Mouse (Mus musculus) megakaryocyte, adult 5-6 weeks (primary cell): ENCODE data around the gene Arntl. TPM values are rescaled to one million over a fixed set of nuclear protein-coding genes. Genes with fewer than 3 reads are reported as not detected.
A peak's percentile ranks its signal among the peaks of the same experiment; 100 is the strongest.

Experiments used
- ATAC-seq: 2 replicates; pipeline ENCODE4 v1.8.0; 2016; ENCODE audit warnings: mild to moderate bottlenecking, inconsistent platforms; ENCODE audit not compliant: poor library complexity, severe bottlenecking
- total RNA-seq, 2 experiments: library from RNA; stranded (forward) in 1 of 2; stranded (reverse) in 1 of 2; fragments of 153-499, 151-499 nt in 1 of 2; fragments of 221-1000, 200-1000 nt in 1 of 2; gene quantifications; 2 replicates each; pipeline versions ENCODE4 v1.2.3 to v1.2.4; 2015 to 2017

The Arntl gene
- total RNA-seq (2015) (7.3 and 8.9 TPM in 2 replicates), total RNA-seq (2017) (8.3 and 9.5 TPM in 2 replicates)

DNA sequence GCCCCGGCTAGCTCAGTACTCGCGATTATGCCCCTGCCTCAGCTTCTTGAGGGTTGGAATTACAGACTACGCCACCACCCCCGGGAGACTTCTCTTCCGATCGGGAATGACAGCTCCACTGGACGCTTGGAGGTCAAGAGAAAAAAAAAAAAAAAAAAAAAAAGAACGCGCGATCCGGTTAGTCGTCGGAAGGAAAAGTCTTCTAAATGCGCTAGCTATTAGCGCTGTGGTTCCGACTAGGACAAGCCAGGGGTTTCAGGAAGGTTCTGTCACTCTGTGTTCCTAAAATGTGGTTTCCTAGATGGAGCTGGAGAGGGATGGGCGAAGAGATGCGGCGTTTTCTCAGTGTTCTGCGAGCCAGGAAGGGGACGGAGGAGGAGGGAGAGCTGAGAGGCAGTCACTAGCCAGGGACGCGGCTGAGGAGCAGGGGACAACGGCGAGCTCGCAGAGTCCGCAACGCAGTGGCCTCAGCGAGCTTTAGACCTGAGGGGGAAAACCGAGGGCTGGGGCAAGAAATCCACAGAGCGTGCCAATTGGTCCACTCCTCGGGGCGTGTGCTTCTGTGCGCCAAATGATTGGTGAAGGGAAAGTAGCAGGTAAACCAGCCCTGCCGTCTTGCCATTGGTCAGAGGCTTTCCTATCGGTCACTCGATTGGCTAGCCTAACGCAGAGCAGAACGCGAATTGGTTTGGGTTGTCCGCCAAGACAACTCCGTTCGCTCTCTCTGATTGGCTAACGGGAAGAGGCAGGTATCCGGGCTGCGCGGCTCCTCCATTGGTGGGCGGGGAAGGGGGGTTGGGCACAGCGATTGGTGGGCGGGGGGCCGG, at the start of gene Arntl:
Gene Arntl (plus strand): TSS at position 822 of the 827 bp plus-strand sequence.
- peak; percentile 92 for ATAC-seq

DNA sequence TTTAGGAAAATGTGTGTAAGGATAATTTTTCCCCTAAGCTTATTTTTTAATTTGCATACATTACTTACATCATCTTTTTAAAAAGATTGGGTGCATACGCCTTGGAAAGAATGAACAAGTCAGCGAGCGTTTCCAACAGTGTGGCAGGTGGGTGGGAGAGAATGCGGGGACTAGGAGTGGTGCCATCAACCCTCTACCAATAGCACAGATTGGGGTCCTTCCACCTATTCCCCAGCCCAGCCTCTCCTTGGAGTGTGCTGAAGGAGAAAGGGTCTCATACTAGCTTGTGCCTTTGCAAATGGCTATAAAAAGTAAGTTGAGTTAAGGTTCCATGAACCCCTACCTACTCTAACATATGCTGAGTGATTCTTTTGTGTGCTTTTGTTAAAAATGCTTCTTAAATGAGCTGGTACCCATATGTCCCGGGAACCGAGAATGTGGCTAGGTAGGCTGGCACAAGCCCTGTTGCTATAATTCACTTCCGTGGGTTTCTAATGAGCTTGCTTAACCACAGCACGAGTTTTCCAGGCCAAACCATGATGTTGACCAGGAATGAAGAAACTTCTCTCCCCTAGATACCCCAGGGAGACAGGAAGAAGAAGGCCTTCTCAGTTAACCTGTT, 46.1 kb upstream of the Arntl start:
- ATAC-seq: no peak

DNA sequence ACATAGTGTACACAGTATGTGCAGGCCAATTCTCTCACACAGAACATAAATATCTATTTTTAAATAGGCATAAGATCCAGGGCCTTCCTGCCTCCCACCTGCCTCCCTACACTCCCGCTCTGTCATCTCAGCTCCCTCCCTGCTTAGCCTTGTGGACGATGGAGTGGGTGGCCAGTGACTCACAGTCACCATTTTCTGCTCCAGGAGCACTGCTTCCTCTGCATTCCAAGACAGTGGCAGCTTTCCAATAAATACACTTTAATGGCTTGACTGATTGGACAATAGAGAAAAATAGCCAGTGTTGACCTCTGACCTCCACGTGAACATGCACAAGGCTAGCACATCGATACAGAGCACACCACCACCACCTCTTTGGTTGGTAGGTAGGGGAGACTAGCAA, 42.5 kb upstream of the Arntl start:
- no peak for ATAC-seq

DNA sequence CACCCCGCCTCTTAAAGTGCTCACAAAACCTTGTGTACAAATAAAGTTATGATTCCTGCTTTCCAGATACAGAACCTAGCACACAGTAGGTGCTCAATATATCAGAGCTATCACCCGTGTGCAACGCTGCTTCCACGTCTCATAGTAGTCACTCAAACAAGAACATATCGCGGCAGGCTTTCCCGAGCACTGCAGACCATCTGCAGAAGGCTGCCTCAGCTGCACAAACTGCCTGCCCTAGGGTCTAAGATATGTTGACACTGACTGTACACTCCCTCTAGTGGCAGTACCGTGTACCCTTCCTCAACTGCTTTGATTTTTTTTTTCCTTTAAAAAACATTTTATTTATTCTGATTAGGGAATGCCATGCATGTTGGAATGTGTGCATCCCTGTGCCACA, 40.2 kb upstream of the Arntl start:
- ATAC-seq: peak; percentile 56; the same call in 1 of the 2 replicates

DNA sequence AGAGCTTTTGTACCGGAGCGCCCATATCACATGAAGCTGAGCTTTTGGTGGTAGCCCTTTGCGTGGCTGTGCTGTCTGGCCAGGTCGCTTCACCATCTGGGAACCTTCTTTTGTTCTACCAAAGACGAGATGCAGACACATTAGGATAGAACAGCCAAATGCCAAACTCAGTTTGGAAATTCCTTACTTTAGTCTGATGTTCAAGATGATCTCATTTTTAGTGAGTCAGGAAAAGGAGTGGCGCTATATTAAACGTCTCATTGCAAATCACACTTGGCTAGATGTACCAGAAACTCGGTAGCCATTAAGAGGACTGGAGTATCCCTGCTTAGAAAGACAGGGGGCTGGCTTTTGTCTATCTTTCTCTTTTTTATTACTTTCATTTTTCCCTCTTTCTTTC, 38.7 kb upstream of the Arntl start:
- no peak for ATAC-seq

DNA sequence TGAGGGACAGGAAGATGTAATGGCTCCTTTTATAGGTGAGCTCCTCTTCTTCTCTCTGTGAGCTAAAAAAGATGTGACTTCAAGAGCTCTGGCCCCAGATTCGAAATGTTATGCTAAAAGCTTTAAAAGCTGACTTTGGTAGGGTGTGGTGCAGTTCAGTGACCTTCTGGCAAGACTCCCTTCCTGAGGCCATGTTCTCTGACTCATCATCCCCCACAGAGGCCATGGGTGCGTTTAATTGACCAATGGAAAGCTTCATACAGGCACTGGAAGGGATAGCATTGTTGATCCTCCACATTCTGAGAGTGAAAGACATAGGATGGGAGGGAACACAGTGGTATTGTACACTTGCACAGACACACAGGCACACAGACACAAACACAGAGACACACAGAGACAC, 34.8 kb upstream of the Arntl start:
- no peak for ATAC-seq

DNA sequence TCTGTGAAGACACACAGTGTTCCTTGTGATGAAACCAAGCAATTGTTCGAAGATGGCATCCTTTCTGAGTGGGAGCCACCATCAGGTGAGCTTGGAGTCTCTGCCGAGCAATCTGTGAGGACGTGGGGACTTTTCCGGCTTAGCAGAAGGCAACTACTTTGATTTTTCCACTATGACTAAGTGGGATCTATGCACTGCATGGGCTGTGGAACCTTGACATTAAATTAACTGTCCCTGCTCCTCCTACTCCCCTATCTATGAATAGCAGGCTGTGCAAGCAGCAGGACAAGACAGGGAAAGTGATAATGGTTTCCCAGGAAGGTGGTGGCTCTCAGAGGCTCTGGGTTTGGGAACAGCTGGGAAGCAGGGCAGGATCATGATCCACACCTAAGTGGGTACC, 31.8 kb upstream of the Arntl start:
- no peak for ATAC-seq

DNA sequence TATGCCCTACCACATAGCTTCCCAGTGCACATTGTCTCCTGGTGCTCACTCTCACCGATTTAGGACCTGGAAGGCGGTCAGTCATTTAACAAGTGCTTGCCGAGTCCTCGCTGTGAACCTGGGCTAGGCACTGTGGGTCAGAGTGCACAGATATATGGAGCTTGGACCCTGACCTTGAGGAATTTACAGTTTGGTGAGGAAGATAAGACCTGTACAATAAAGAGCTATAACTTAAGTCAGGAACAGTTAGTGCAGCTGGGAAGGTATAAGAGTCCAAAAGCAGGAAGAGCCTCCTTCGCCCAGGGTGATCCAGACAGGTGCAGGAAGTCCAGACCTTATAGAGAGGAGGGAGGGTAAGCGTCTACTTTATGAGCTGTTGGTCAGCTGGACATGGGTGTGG, 29.2 kb upstream of the Arntl start:
- no peak for ATAC-seq

DNA sequence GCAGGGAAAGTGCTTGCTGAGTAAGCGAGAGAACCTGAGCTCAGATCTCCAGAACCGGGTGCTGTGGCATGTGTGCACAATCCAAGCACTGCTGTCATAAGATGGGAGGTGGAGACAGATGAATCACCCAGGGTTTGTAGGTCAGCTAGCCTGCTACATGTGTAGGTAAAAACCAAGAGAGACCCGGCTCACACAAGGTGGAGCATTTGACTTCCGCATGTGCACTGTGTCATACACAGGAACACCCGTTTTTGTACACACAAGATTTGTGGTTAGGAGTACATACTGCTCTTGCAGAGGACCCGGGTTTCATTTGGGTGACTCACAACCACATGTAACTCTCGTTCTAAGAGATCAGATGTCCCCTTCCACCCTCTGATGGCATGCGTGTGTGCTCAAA, 23.5 kb upstream of the Arntl start:
- no peak for ATAC-seq

DNA sequence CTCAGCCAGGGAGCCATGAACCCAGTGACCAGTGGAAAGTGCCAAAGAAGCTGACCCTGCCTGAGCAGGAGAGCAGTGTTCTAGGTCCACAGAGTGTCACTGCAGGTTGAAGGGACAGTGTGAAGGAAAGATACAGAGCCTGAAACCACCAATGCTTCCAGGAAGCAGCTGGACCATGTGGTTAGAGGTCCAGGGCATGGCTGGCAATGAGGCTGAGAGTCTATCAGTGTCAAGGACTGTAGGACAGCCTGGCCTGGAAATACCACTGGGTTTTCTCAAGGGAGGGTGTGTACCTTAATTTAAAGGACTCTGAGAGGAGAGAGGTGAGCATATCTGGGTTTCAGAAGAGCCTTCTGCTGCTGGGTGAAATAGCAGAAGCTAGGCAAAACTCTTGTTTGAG, 22.2 kb upstream of the Arntl start:
- ATAC-seq: no peak

DNA sequence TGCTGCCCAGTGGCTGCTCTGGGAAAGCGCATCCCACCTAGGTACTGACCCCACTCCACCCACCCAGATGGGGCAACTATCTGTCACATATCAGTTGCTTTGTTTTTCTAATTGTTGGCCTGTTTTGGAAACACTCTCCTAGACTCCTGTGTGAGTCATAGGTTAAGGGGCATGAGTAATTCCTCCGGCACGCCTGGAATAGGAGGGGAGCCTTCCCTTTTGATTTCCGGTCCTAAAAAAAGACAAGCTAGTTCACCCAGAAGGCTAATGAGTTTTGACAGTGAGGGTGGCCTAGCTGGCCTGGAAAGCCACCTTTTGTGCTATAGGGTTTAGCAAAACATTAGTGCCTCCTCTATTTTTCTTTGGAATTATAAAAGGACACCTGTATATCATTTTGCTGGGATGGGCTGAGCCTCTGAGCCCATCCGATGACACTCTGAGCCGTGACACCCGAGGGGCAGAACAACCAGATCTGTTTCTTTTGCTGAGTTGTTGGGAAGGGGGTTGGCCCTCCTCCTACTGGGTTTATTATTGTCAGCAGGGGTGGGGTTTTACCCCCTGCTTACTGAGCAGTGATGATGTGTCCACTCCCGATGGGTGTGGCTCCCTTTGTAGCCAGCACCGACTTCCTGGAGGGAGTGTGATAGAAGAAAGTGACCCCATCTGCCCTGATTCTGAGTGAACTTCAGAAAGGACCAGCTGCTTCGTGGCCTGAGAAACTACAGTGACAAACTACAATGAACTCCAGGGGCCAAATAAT, 21.0 kb upstream of the Arntl start:
- no peak for ATAC-seq

DNA sequence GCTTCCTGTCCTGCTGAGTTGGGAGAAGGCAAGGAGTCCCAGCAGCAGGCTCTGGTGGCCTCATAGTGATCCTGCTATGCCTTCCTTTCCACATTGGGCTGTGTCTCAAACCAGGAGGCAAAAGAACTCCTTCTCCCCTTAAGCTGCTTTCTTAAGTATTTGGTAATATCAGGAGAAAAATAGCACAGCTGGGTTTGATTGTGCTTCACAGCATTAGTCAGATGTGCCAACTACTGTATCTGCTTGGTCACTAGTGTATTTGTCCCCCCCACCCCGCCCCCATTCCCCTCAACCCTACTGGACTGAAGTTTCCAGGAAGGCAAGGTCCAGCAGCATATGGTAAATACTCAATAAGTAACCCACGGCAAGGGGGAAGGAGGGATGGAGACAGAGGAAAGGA, 19.2 kb upstream of the Arntl start:
- no peak for ATAC-seq

DNA sequence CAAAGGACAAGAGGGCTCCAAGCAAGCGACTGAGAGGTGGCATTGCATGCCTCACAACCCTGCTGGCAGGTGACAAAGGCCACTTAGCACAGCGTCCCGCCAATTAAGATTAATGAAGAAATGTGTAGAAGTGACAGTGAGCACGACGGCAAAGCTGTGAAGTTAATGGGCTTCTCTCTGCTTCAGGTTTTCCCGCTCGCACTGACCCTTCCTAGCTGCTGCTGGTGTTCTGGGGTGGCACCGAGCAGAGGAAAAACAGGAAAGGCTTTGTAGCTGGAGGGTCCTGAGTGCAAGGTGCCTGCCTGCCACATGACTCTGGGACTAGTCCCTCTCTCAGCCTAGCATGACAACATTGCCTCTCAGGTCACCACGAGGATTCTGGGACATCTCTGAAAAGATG, 18.7 kb upstream of the Arntl start:
- no peak for ATAC-seq

DNA sequence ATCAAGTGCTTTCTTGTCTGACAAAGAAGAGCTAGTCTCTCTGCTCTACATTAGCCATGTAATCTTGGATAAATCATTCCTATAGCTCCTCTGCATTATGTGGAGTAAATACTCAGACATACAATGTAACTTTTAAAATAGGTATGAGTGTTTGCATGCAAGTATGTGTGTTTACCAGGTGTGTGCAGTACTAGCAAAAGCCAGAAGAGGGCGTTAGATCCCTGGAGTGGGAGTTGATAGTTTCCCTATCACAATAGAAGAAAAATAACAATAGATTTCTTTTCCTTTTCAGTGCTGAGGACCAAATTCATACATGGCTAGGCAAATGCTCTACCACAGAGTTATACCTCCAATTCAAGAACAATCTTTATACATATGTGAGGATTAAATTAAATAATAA, 15.5 kb upstream of the Arntl start:
- no peak for ATAC-seq

DNA sequence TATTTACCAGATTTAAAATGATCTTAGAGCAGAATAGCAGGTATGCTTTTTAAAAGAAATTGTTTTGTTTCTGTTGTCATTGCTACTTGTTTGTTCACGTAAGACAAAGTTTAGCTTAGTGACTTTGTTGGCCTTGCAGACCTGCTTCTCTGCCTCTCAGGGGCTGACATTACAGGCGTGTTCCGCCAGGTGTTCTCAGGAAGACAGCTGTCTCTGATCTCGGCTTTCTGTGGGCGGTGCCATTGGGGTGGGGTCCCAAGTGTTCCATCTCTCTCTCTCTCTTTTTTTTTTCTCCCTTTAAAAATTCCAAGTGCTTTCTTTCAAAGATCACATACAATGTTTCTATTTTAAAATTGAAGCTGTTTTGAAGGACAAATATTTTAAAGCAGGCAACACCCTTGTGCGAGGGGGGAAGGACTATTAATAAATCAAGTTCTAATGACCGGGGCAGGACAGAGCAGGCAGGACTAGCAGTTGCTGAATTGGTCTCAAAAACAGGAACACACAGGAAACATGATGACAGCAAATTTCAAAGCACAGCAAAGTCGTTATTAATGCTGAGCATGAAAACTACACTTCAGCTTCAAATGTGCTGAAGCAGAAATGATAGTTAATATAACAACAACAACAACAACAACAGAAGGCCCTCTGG, 14.4 kb upstream of the Arntl start:
- no peak for ATAC-seq

DNA sequence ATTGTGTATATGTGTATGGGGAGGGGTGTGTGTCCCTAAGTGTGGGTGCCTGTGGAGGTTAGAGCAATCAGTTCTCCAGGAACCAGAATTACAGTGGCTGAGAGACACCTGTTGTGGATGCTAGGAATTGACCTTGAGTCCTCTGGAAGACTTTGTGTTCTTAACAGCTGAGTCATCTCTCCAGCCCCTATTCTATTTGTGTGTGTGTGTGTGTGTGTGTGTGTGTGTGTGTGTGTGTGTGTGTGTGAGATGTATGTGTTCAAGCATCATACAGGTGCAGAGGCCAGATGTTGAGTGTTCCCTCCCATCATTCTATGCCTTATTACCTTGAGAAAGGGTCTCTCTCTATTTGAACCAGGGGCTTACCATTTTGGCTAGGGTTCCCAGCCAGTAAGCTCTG, 13.4 kb upstream of the Arntl start:
- no peak for ATAC-seq

DNA sequence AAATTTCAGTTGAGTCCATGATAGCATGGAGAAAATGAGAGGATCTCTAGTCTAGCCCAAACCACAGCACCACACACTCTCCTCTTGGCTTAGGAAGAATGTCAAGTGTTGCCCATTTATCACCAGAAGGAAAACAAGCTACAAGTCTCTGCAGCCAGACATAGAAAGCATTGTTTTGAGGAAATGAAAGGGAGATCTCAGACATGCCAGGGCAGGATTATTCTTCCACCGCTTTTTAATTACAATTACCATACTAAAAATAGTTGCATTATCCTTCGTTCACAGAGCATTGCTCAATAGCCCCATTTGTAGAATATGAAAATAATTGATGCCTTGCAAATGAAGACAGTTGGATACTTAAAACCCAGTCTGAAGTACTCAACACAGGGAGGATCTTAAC, 12.0 kb upstream of the Arntl start:
- ATAC-seq: no peak

DNA sequence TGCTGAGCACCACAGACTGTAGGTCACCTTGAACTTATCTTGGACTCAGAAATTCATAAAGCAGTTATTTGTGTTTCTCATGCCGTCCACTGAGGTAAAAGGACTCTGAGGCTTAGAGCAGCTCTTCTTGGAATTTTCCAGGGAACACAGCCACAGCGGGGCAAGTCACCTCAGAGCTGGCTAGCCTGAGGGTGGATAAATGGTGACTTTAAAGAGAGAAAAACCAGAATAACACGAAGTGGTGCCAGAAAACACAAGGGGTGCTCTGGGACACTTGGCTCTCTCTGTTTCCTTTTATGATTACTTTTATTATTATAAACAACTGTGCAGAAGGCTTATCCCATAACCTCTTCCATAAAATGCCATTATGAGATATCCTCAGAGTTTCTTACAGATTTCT, 11.1 kb upstream of the Arntl start:
- ATAC-seq: no peak

DNA sequence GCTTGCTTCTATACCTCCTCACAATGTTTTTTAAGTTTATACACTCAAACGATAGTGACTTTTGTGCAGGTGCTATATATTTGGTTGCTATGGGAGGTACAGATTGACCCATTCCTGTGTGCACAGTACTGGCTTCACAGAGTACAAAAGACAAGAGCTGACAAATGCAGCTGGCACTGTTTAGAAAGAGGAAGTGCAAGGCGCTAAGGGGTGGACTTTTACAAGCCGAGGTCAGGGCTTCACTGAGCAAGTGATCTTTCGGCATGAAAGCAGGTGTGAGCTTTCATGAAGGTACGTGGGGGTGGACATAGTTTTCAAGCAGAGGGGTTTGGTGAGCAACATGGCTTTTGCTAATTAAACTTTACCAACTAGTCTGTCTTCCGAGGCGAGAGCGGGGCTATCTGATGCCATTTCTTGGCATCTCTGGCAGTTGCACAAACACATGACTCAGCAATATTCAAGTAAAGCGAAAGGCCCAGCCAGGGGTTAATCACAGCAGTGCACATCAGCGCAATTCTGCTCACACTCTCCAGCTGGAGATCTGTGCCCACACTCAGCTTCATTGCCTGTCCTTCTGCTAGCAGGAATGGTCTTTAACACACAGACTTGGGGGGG, 10.0 kb upstream of the Arntl start:
- ATAC-seq: peak; percentile 88

DNA sequence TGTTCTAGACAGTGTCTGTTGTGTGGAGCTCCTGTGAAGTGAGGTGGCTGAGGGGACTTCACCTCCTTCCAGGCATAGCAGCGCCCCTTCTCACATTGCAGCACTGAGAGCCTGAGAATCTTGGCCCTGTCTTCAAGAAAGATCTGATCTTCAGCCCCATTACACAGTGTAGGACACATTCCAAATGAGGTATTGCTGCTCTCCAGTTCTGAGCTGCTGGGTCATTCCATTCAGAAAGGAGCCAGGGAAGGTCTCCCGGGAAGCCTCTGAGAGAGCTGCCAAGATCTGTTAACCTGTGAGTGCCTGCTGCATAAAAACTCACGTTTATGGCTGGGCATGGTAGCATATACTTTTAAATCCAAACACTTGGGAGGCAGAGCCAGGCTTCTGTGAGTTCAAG, 5.7 kb upstream of the Arntl start:
- ATAC-seq: no peak
